Mouse (Mus musculus) hindbrain, embryonic 15.5 days (tissue): ENCODE measurements around the gene Zfp800. TPM values are rescaled to one million over a fixed set of nuclear protein-coding genes. Genes with fewer than 3 reads are reported as not detected.

Experiments used
- ATAC-seq: fragments of 200-750 bp; cut with Nextera tagmentation; 2 replicates; pipeline ENCODE4 v1.8.0; 2017; ENCODE audit warnings: low read depth, moderate number of reproducible peaks, moderate TSS enrichment; ENCODE audit not compliant: low FRiP score
- H3K27ac ChIP-seq: fragments of 300-500 bp; sonication (generic); replicated peaks from 2 replicates; pipeline ENCODE4 v1.5.1; 2015; ENCODE audit warnings: mild to moderate bottlenecking, inconsistent platforms
- H3K27me3 ChIP-seq: fragments of 300-500 bp; sonication (generic); 2 replicates; pipeline ENCODE4 v1.6.1; 2015; ENCODE audit warnings: control low read depth, inconsistent platforms
- H3K36me3 ChIP-seq: fragments of 300-500 bp; sonication (generic); 2 replicates; pipeline ENCODE4 v1.6.1; 2015; ENCODE audit warnings: control low read depth, inconsistent platforms
- H3K4me1 ChIP-seq: fragments of 300-500 bp; sonication (generic); replicated peaks from 2 replicates; pipeline ENCODE4 v1.6.1; 2015; ENCODE audit warnings: control low read depth, inconsistent platforms
- H3K4me2 ChIP-seq: fragments of 300-500 bp; sonication (generic); 2 replicates; pipeline ENCODE4 v1.6.1; 2015; ENCODE audit warnings: moderate library complexity, mild to moderate bottlenecking, inconsistent platforms
- H3K4me3 ChIP-seq: fragments of 300-500 bp; sonication (generic); 2 replicates; pipeline ENCODE4 v1.5.1; 2015; ENCODE audit warnings: mild to moderate bottlenecking, inconsistent platforms
- H3K9ac ChIP-seq: fragments of 300-500 bp; sonication (generic); 2 replicates; pipeline ENCODE4 v1.6.1; 2015; ENCODE audit warnings: inconsistent platforms
- H3K9me3 ChIP-seq: fragments of 300-500 bp; sonication (generic); 2 replicates; pipeline ENCODE4 v1.6.1; 2016; ENCODE audit warnings: control low read depth, inconsistent platforms
- WGBS: fragments of 180-500 bp; shearing (Covaris S2); methylation state at CpG from one replicate; pipeline ENCODE4 v1.1.7; 2015; 5-methylcytosine and 5-hydroxymethylcytosine counted together
- polyA plus RNA-seq: library from polyadenylated mRNA; unstranded; fragments of >200 nt; fragmentation: Nextera tagmentation; extraction: Ambion mirVana; gene quantifications from 2 replicates; pipeline ENCODE4 v1.2.1, GENCODE M21; 2015

Zfp800 gene
- polyA plus RNA-seq, 1 experiment from 2014 or later = 22.4 TPM

DNA sequence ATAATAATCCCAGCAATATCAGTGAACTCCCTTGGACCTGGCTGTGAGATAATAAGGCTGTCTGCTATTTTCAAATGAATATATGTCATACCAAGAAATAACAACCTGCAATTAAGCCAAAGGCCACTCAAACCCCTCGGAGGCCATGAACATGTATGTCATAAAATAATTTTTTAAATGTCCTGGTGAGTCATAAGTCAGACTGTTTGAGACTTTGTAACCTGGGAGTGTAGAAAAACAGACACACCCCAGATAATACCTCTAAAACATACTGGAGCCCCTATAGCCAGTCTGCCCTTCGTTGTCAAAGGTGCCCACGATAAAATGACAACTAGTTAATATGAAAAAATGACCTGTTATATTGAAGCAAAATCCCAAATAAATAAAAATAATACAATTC lies 8.8 kb downstream of the Zfp800 start:
- Histone ChIP-seq H3K4me2 (no peak overlapping the region), H3K9me3 (no peaks in the 10 kb centered on the region), H3K27me3 (no peaks in the 10 kb centered on the region), H3K36me3 (no peaks in the 10 kb centered on the region), H3K27ac (no peak overlapping the region), H3K9ac (no peak overlapping the region), H3K4me1 (no peaks in the 10 kb centered on the region), H3K4me3 (no peak overlapping the region)
- WGBS = 89% methylated on average over 3 of the region's 3 CpGs
- no peak for ATAC-seq

DNA sequence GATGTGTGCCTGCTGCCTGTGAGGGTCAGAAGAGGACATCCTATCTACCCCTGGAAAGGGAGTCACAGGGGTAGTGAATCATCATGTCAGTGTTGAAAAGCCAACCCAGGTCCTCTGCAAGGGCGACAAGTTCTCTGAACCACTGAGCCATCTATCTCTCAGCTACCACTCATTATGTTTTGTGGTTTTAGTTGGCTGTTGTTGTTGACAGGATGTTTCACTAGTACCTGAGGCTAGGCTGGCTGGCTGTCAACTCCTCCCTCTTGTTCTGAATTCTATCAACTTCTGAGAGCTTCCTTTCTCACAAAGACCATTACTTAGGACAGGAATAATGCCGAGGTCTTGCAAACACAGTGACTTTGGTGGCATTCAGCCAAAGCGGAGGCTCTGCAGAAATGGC lies 12.6 kb downstream of the Zfp800 start:
- no peak overlapping the region for H3K27ac ChIP-seq
- no peak overlapping the region for H3K9ac ChIP-seq
- no peak for ATAC-seq
- H3K36me3 ChIP-seq = no peaks in the 10 kb centered on the region
- no peak overlapping the region for H3K4me3 ChIP-seq
- 92% methylated on average over 3 of the region's 3 CpGs for WGBS
- no peak overlapping the region for H3K4me2 ChIP-seq
- no peaks in the 10 kb centered on the region for H3K4me1 ChIP-seq
- no peaks in the 10 kb centered on the region for H3K27me3 ChIP-seq
- no peaks in the 10 kb centered on the region for H3K9me3 ChIP-seq

DNA sequence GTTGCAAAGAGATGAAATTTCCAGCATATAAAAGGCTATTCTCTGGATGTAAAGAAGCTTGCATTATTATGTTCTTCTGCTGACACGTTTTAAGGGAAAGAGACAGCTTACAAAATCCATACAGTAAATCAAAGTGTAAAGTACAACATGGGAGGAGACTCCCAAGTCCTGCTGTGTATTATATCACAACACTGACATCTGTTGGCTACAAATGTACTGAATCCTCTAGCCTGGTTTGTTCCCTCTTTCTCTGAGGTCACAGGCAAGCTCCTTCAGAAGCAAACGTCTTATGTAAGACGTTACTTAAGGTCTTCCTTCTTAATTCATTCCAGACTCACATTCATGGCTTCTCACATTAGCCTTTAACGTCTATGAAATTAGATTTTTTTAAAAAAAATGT lies 15.8 kb downstream of the Zfp800 start:
- H3K9me3 ChIP-seq = no peaks in the 10 kb centered on the region
- no peaks in the 10 kb centered on the region for H3K36me3 ChIP-seq
- no peaks in the 10 kb centered on the region for H3K27me3 ChIP-seq
- no peak for ATAC-seq
- H3K27ac ChIP-seq = no peak overlapping the region
- no peak overlapping the region for H3K4me3 ChIP-seq
- no peaks in the 10 kb centered on the region for H3K4me1 ChIP-seq
- no peak overlapping the region for H3K9ac ChIP-seq
- 62% methylated on average over 4 of the region's 4 CpGs for WGBS
- no peak overlapping the region for H3K4me2 ChIP-seq

DNA sequence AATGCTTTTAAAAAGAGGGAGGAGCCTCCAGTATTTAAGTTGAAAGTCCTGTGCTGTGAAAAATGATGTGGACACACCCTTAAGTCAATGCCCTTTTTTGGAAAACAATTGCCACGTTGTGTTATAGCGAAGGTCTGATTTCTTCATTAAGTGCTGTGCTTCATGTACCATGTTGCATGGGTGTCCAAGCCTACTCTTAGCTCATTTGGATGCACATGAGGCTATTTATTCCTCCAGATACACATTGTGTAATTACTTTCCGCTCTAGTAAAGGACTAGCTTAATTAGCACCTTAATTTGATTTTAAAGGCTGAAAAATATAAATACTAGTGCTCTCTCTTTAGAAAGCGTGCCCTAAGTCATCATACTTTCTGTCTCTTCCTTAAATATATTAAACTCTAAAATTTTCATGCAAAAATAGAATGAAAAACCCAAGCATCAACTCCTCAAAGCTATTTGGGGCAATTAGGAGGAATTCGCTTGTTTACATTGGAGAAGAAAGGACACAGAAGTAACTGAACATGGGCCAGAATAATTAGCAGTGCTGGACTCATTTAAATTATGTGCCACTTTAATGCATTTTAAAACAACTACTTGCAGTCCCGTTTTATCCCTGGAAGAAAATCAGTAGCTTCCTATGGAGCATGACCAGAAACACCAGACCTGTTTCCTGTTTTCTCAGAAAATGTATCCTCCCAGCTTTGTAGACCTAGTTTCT lies 27.7 kb downstream of the Zfp800 start:
- H3K4me3 ChIP-seq = no peak overlapping the region
- 79% methylated on average over 6 of the region's 6 CpGs for WGBS
- H3K36me3 ChIP-seq = no peaks in the 10 kb centered on the region
- ATAC-seq = no peak
- no peak overlapping the region for H3K4me2 ChIP-seq
- no peaks in the 10 kb centered on the region for H3K27me3 ChIP-seq
- no peaks in the 10 kb centered on the region for H3K9me3 ChIP-seq
- H3K9ac ChIP-seq = no peak overlapping the region
- no peak overlapping the region for H3K27ac ChIP-seq
- H3K4me1 ChIP-seq = no peaks in the 10 kb centered on the region

DNA sequence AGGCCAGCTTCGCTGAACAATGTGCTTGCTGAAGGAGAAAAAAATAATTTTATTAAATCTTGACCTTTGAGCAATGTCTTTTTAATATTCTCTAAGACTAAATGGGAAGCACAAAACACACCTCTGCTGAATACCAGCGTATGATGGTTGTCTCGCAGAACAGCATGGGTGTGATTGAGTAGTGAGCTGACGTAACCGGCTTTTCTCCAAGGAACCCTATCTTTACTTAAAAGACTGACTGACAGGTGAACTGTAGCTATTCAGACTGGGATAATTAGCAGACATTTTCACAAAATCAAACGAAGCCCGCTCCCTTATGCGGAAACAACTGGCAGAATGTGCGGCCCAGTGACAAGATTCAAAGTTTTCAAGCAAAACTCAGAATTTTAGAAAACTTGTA lies 30.2 kb downstream of the Zfp800 start:
- Histone ChIP-seq H3K27me3 (no peaks in the 10 kb centered on the region), H3K4me2 (no peak overlapping the region), H3K36me3 (no peaks in the 10 kb centered on the region), H3K9ac (no peak overlapping the region), H3K9me3 (no peaks in the 10 kb centered on the region), H3K4me1 (no peaks in the 10 kb centered on the region), H3K4me3 (no peak overlapping the region), H3K27ac (no peak overlapping the region)
- WGBS = 83% methylated on average over 9 of the region's 9 CpGs
- no peak for ATAC-seq

DNA sequence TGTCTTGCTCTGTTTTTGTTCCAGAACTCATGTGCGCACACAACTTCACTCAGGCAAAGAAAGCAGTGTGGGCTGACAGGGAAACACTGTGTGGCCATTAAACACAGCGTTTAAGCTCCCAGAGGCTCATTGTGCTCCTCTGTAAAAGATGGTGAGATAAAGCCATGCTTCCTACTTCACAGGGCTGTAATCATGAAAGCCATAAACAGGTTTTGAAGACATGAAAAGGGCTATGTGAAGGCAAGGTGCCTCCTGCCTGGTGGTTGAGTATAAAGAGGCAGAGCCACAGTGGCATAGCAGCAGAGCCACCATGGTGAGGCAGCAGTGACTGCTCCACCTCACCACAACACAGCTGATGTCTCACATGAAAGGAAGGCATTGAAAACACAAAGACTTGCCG lies 46.7 kb downstream of the Zfp800 start:
- ATAC-seq = no peak
- H3K4me2 ChIP-seq = no peak overlapping the region
- H3K27ac ChIP-seq = no peak overlapping the region
- H3K36me3 ChIP-seq = no peaks in the 10 kb centered on the region
- no peak overlapping the region for H3K9ac ChIP-seq
- no peaks in the 10 kb centered on the region for H3K27me3 ChIP-seq
- H3K4me1 ChIP-seq = no peaks in the 10 kb centered on the region
- no peaks in the 10 kb centered on the region for H3K9me3 ChIP-seq
- H3K4me3 ChIP-seq = no peak overlapping the region
- 63% methylated on average over 3 of the region's 3 CpGs for WGBS

DNA sequence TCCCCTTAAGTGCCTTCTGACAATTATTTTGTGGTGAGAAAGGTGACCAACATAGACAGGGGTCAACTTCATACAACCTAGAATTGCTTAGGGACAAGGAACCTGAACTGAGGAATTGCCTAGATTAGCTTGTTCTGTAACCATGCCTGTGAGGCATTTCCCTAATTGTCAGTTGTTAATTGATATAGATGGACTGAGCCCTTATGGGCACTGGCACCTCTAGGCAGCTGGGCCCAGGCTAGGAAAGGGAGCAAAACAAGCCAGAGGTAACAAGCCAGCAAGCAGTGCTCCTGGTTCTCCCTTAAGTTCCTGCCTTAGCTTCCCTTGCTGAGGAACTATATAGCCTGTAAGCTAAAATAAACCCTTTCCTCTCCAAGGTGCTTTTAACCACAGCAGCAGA lies 52.1 kb downstream of the Zfp800 start:
- Histone ChIP-seq H3K36me3 (no peaks in the 10 kb centered on the region), H3K4me3 (no peak overlapping the region), H3K9ac (no peak overlapping the region), H3K27ac (no peak overlapping the region), H3K4me2 (no peak overlapping the region), H3K4me1 (no peaks in the 10 kb centered on the region), H3K9me3 (no peaks in the 10 kb centered on the region), H3K27me3 (no peaks in the 10 kb centered on the region)
- no peak for ATAC-seq

DNA sequence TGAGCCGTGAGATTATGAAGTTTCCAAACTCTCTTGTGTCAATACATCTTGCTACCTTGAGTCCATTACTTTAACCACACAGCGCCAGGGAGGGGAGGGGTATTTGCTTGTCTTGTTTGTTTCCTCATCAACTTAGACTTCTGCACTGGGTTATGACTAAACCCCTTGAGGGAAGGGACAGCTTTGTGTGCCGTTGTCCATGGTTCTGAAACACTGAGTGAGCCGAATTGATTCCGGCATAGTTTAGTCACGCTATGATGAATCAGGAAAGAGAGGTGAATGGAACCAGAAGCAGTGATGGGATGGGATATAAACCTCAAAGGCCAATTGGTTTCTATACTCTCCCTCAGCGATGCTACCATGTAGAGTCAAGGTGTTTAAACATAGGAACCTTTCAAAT lies 52.6 kb downstream of the Zfp800 start:
- H3K36me3 ChIP-seq = no peaks in the 10 kb centered on the region
- H3K9me3 ChIP-seq = no peaks in the 10 kb centered on the region
- H3K4me2 ChIP-seq = no peak overlapping the region
- ATAC-seq = no peak
- 37% methylated on average over 7 of the region's 7 CpGs for WGBS
- no peaks in the 10 kb centered on the region for H3K4me1 ChIP-seq
- H3K4me3 ChIP-seq = no peak overlapping the region
- no peak overlapping the region for H3K9ac ChIP-seq
- no peak overlapping the region for H3K27ac ChIP-seq
- no peaks in the 10 kb centered on the region for H3K27me3 ChIP-seq

DNA sequence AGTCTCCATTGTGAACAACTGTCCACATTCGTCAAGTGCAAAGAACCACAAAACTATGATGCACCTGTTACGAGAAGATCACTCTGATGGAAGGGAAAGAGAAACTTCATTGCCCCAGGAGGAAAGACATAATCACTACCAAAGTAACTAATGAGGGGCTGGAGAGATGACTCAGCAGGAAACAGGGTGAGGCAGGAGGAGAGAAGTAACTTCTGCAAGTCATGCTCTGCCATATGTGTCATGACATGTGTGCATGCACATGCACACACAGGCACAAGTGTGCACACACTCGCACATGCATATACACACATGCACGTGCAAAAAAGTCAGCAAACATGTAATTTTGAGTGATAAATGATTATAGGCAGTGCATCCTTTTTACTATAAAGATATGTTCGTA lies 54.9 kb downstream of the Zfp800 start:
- Histone ChIP-seq H3K36me3 (no peaks in the 10 kb centered on the region), H3K27me3 (no peaks in the 10 kb centered on the region), H3K9me3 (no peaks in the 10 kb centered on the region), H3K4me2 (no peak overlapping the region), H3K4me3 (no peak overlapping the region), H3K9ac (no peak overlapping the region), H3K4me1 (no peaks in the 10 kb centered on the region), H3K27ac (no peak overlapping the region)
- ATAC-seq = no peak
- WGBS = 78% methylated on average over 5 of the region's 5 CpGs

DNA sequence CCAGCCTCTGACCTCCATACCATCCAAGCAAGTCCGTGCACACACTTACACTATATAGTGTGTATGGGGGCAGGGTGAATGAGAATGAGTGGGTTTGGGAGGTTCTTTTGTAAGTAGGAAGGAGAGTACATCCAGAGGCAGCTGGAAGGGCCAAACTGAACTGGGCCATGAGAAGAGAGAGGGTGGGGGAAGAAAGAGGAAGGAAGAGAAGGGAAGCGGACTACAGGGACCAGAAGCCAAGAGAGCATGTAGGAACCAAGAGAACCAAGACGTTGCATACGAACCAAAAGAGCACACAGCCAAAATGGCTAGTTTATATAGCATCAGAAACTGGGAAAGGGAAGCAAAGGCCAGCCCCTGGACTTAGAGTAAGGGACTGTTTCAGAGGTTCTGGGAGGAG lies 56.6 kb downstream of the Zfp800 start:
- Histone ChIP-seq H3K9ac (no peak overlapping the region), H3K4me1 (no peaks in the 10 kb centered on the region), H3K27ac (no peak overlapping the region), H3K9me3 (no peaks in the 10 kb centered on the region), H3K36me3 (no peaks in the 10 kb centered on the region), H3K27me3 (no peaks in the 10 kb centered on the region), H3K4me3 (no peak overlapping the region), H3K4me2 (no peak overlapping the region)
- no peak for ATAC-seq
- 94% methylated on average over 4 of the region's 4 CpGs for WGBS

DNA sequence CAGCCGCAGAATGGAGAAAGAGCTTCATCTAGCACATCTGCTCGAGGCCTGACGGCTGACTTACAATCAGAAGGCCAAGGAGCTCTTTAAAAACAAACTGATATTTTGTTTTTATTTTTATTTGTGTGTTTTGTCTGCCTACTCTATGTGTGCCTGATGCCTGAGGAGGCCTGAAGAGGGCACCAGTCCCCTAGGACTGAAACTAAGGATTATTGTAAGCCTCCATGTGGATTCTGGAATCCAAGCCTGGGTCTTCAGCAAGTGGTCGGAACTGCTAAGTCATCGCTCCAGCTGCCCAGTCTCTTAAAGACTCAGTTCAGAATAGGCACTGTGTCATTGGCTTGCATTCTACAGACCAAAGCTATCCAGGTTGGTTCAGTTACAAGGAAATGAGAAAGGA lies 58.4 kb downstream of the Zfp800 start:
- no peak overlapping the region for H3K4me2 ChIP-seq
- ATAC-seq = no peak
- 90% methylated on average over 5 of the region's 5 CpGs for WGBS
- no peaks in the 10 kb centered on the region for H3K4me1 ChIP-seq
- H3K4me3 ChIP-seq = no peak overlapping the region
- no peak overlapping the region for H3K9ac ChIP-seq
- H3K36me3 ChIP-seq = no peaks in the 10 kb centered on the region
- H3K27me3 ChIP-seq = no peaks in the 10 kb centered on the region
- H3K27ac ChIP-seq = no peak overlapping the region
- H3K9me3 ChIP-seq = no peaks in the 10 kb centered on the region

DNA sequence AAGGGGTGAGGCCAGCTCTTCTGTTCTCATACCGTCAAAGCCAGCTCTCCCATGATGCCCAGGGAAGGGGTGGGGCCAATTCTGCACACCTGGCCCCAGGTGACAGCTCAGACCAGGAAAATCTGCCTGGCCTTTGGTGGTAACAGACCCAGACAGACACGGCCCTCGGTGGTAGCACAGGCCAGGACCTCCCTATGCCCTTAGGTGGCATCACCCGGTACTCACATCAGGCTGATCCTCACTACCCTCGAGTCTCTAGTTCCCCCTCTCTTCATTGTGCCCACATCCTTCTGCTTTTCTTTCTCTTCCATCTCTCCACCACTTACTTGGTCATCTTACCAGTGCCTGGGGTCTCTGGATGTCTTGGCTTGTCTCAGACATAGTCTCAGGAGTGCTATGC lies 64.1 kb downstream of the Zfp800 start:
- no peak; the same call in 1 of the 2 replicates for ATAC-seq
- 90% methylated on average over 5 of the region's 5 CpGs for WGBS

DNA sequence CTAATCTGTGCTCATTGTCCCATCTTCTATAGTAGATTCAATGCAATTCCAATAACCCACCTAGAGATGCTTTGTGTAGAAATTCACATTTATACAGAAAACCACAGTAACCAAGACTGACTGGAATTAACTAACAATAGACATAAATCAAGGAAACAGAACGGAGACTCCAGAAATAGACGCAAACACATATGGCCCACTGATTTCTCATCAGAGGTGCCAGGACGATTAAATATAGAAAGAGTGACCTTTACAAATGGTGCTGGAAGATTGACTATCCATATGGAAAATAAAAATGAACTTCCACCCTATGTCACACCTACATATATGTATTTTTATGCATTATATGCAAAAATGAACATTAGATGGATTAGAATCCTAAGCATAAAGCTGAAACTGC lies 65.3 kb downstream of the Zfp800 start:
- Histone ChIP-seq H3K4me1 (0 out of 2 replicates have a peak, but pooled peaks cover 3% of the 10 kb centered on the region), H3K36me3 (no peaks in the 10 kb centered on the region), H3K4me3 (no peak overlapping the region), H3K27me3 (no peaks in the 10 kb centered on the region), H3K9me3 (no peaks in the 10 kb centered on the region), H3K4me2 (no peak overlapping the region), H3K27ac (no peak overlapping the region), H3K9ac (no peak overlapping the region)
- ATAC-seq = no peak
- 82% methylated on average over 3 of the region's 3 CpGs for WGBS

More for the DNA sequence above, 64.1 kb downstream of the Zfp800 start:
- no peak overlapping the region for H3K4me3 ChIP-seq
- H3K4me1 ChIP-seq = 0 out of 2 replicates have a peak, but pooled peaks cover 3% of the 10 kb centered on the region
- H3K9me3 ChIP-seq = no peaks in the 10 kb centered on the region
- H3K36me3 ChIP-seq = no peaks in the 10 kb centered on the region
- H3K4me2 ChIP-seq = no peak overlapping the region
- no peaks in the 10 kb centered on the region for H3K27me3 ChIP-seq
- no peak overlapping the region for H3K27ac ChIP-seq
- no peak overlapping the region for H3K9ac ChIP-seq
